Mouse (Mus musculus) layer of hippocampus, postnatal 36 days (tissue): ENCODE data around the gene Olfr571. TPM values are rescaled to one million over a fixed set of nuclear protein-coding genes. Genes with fewer than 3 reads are reported as not detected.

Source experiments
- DNase-seq, 2 experiments: peaks; one replicate each; pipeline ENCODE4 v3.0.0; 2022
- total RNA-seq, 2 experiments: library from RNA; stranded (reverse); gene quantifications; 2 replicates each; pipeline ENCODE4 v1.2.3; 2021

Olfr571 gene
- not detected for total RNA-seq

DNA sequence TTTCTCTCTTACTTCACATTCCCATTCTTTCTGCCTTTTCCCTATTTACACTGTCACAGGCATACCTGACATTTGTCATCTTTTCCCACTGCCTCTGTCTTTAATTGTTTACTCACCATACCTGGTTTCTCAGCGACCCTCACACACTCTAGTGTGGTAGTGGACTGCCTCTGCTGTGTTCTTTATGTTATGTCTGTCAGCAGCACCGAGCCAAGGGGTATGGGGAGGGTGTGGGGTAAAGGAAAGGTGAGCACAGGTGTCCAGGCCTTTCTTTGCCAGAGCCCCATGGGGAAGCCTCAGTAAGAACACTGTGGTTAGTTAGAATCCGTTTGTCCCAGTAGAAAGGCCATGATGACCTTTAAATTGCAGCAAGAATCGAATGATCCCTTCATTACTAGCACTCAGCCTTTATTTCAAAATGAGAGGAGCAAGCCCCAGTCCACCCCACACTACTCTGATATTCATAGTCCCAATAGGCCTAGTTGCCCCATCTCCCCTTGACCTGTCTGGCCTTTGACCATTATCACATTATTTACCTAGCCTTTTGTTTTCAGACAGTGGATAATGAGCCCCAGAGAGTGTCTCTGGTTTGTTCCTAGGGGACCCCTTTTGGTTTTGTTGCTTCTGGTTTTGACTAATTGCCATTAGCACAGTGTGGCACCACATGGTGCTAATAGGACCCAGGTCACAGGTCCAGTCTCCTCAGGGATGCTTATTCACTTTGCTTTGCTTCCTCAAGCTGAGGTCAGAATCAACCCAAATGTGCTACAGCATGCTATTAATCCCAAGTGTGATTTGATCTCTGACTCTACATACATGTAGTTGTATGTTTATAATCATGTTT, at the start of gene Olfr571:
Gene Olfr571, minus strand, starts transcription at position 505 of the 844 bp plus-strand sequence.
- DNase-seq = no peak

DNA sequence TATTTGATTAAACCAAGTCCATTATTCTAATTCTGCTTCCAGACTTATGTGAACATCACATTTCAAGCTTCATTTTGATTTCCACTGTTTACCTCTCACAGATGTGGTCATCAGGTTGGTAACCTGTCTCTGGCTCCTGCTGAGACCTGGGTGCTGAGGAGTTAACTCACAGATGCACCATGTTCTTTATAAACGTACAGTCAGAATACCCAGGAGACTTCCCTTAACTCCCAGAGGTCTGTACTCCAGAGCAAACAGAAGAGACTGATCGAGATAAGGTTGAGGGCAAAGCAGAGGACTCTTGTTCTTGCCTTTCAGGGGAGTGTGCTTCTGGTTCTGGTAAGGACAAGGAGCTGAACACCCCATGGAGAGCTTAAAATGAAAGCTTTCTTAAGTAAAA, 45.0 kb upstream of the Olfr571 start, which contains the start of gene Olfr576:
Gene Olfr576, plus strand, starts transcription at position 301 of the 400 bp plus-strand sequence.
- no peak for DNase-seq

GRCm38 (mm10) chr7:102958593-102958992, 41.3 kb upstream of the Olfr571 start, which contains the start of gene Olfr575:
Gene Olfr575 (minus strand): TSS chr7:102958775.
- no peak for DNase-seq

- no peak for DNase-seq
These were observed 40.8 kb upstream of the Olfr571 start for GRCm38 (mm10) chr7:102958137-102958536.

DNA sequence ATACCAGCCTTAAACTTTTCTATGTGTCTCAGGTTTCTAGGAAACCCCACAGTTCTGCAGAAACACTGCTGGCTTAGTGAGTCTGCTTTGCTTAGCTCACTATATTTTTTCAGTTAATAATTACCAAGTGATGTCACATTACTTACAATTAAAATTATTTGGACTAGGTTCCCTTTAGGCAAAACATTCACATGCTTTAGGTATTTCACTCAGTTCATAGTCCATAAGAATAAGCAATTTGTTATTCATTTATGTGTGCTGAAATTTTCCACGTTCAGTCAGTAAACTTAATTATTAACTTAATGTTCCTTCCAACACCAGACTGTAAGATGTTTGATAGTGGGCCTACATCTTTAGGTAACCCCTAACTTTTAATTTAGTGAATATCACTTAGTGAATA, 33.4 kb upstream of the Olfr571 start:
- no peak for DNase-seq

- DNase-seq = no peak
These were observed 30.8 kb upstream of the Olfr571 start, which contains the start of gene Olfr574 for GRCm38 (mm10) chr7:102948167-102948566. Gene Olfr574 (plus strand): TSS chr7:102948467.

- no peak for DNase-seq
These were observed 26.1 kb upstream of the Olfr571 start for GRCm38 (mm10) chr7:102943417-102943816.

DNA sequence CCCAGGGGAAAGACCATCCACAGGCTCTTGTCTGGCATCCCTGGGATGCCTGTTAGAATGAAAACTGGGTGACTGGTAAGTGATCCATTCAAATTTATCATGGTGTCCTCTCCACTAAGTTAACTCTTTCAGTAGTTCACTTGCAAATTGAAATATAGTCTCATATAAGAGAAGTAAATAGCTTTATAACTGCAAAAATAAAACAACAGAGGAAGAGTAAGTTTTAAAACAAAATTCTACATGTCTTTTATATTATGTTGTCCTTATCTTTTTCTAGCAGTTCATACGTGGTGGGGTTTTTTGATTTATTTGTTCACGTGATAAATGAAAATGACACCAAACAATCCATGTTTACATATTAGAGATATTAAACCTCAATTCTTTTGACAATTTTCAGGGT, 25.1 kb upstream of the Olfr571 start, which contains the start of gene Olfr573-ps1:
Gene Olfr573-ps1, minus strand, starts transcription at position 101 of the 400 bp plus-strand sequence.
- DNase-seq = no peak

DNA sequence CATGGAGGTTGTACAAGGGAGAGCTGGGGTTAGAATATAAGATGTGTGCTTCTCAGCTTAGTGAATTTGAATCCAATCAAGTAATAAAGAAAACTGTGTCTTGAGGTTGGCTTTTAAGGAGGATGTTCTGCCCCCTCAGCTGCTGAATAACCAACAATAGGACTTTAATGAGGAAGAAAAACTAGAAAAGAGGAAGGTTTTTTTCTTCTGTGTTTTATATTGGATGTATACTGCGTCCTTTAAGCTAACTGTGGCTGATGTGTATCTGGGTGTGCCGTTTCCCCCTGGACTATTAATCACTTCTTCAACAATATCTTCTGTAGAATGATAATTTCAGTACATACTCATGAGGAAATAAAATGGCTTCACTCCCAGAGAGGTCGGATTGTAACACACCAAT, 9.8 kb upstream of the Olfr571 start:
- no peak for DNase-seq

- DNase-seq = no peak
These were observed 6.8 kb upstream of the Olfr571 start, which contains the start of gene Olfr572 for GRCm38 (mm10) chr7:102924109-102924508. Gene Olfr572 (plus strand): TSS chr7:102924409.

GRCm38 (mm10) chr7:102919632-102920031, 2.3 kb upstream of the Olfr571 start:
- DNase-seq = no peak

GRCm38 (mm10) chr7:102916405-102916804, 931 bp downstream of the Olfr571 start:
- no peak for DNase-seq

- no peak for DNase-seq
These were observed 2.1 kb downstream of the Olfr571 start for GRCm38 (mm10) chr7:102915261-102915660.

DNA sequence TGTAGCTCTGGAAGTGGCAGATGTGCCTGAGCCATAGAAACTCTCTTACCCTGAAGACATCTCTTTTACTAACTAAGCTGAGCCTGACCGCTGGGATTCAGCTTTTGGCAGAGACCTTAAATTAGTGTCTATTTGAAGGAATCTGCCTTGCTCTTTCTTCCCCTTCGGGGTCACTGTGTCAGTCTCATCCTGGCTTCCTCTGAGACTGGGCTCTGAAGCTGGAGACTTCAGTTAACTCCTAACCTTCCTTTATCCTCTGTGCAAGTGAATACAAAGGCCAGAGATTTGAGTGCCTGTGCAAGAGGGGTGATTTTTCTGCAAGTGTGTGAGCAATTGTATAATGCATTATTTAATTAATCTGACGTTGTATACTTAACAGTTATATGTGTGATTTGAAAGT, 26.6 kb downstream of the Olfr571 start, which contains the start of gene Olfr569:
Gene Olfr569, minus strand, starts transcription at position 101 of the 400 bp plus-strand sequence.
- no peak for DNase-seq

DNA sequence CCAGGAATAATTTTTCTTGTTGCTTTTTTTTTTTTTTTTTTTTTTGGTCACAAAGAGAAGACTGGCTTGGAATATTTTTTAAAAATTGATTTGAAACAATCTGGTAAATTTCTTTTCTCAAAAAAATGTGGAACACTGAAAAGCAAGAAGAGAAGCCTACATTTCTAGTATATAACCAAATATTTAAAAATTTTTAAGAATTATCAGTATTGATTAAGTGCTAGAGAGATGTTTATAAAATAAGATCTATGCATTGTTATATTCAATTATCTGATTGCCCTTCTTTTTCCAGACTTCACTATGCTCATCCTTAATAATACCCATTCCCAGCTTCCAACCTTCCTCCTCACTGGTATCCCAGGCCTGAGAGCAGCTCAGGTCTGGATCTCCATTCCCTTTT, 40.5 kb downstream of the Olfr571 start, which contains the start of gene Olfr568:
Gene Olfr568, plus strand, starts transcription at position 301 of the 400 bp plus-strand sequence.
- no peak for DNase-seq

DNA sequence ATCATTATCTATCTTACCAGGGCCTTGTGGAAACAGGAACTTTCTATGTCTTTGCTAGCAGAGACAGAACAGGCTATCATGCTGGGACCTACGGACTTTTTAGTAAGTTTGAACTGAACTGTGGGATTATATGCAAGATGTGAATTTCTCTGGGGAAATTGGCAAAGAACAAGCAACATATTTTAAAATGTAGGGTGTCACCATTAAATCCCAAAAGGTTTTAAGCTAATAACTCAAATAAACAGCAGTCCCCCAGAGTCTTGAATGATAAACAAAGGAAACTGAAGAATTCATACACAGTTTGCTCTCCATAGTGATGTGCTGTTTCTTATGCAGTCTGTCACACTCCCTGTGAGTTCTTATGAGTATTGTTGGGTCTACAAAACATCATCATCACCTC, 58.7 kb downstream of the Olfr571 start, which contains the start of gene Olfr566:
Gene Olfr566, minus strand, starts transcription at position 101 of the 400 bp plus-strand sequence.
- DNase-seq = no peak

DNA sequence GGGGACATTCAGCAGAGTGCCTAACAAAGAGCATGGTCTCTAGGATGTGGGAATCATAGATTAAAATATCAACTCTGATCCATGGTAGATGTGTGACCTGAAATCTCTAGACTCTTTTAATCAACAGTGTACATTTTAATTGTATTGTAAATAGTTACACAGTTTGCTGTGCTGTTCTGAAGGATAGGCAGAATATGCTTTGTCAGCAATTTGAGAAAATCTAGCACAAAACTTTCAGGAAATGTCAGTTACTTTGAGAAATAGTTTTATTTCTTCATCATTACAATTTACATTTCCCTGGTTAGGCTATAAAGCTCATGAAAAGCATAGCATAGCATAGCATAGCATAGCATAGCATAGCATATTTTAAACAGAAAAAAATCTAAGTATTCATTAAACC, 61.5 kb downstream of the Olfr571 start:
- no peak for DNase-seq

Other genes starting within 250 kb of the Olfr571 start
- 1 to 10 TPM; 7.1 to 8.4 TPM for gene Trim68, start 230.2 kb downstream of the Olfr571 start, total RNA-seq
- under 1 TPM in 1 of 2 experiments, not detected in 1; 0.56 TPM for gene Olfr557, start 221.6 kb downstream of the Olfr571 start, total RNA-seq
- under 1 TPM; 0.47 to 0.51 TPM for gene Olfr558, start 215.3 kb downstream of the Olfr571 start, total RNA-seq
- gene Olfr33, start 198.5 kb downstream of the Olfr571 start, total RNA-seq = not detected
- gene Olfr559, start 190.0 kb downstream of the Olfr571 start, total RNA-seq = not detected
- not detected for gene Olfr560, start 158.2 kb downstream of the Olfr571 start, total RNA-seq
- under 1 TPM; 0.17 to 0.30 TPM for gene Olfr78, start 158.1 kb downstream of the Olfr571 start, total RNA-seq
- gene Olfr561, start 146.3 kb downstream of the Olfr571 start, total RNA-seq = not detected
- gene Olfr564, start 114.1 kb downstream of the Olfr571 start, total RNA-seq = not detected
- gene Olfr566, start 58.8 kb downstream of the Olfr571 start, total RNA-seq = not detected
- gene Olfr568, start 40.4 kb downstream of the Olfr571 start, total RNA-seq = not detected
- gene Olfr569, start 26.7 kb downstream of the Olfr571 start, total RNA-seq = not detected
- not detected for gene Olfr570, start 23.0 kb downstream of the Olfr571 start, total RNA-seq
- gene Olfr572, start 6.9 kb upstream of the Olfr571 start, total RNA-seq = not detected
- gene Olfr573-ps1, start 25.0 kb upstream of the Olfr571 start, total RNA-seq = not detected
- not detected for gene Olfr574, start 30.9 kb upstream of the Olfr571 start, total RNA-seq
- not detected for gene Olfr575, start 41.2 kb upstream of the Olfr571 start, total RNA-seq
- not detected for gene Olfr576, start 45.1 kb upstream of the Olfr571 start, total RNA-seq
- not detected for gene Olfr577, start 58.4 kb upstream of the Olfr571 start, total RNA-seq
- gene Olfr578, start 71.8 kb upstream of the Olfr571 start, total RNA-seq = not detected
- gene Olfr582, start 120.5 kb upstream of the Olfr571 start, total RNA-seq = not detected
- gene Olfr583, start 133.8 kb upstream of the Olfr571 start, total RNA-seq = not detected
- not detected for gene Olfr584, start 164.3 kb upstream of the Olfr571 start, total RNA-seq
- gene Olfr585, start 180.2 kb upstream of the Olfr571 start, total RNA-seq = not detected
- not detected for gene Olfr586, start 208.1 kb upstream of the Olfr571 start, total RNA-seq
- gene Olfr588-ps1, start 223.3 kb upstream of the Olfr571 start, total RNA-seq = not detected
- gene Olfr589, start 238.8 kb upstream of the Olfr571 start, total RNA-seq = not detected